Mouse (Mus musculus) E14TG2a.4 (cell line): ENCODE data around the gene Tmprss13.

ENCODE experiments used
- CTCF ChIP-seq: conservative IDR thresholded peaks from 2 replicates; pipeline ENCODE4 v1.5.1; 2014; ENCODE audit warnings: low read length
- NANOG ChIP-seq: IDR thresholded peaks from 2 replicates; pipeline ENCODE4 v1.6.1; 2014; ENCODE audit warnings: borderline replicate concordance, low read length, mixed read lengths
- POU5F1 ChIP-seq: IDR thresholded peaks from 2 replicates; pipeline ENCODE4 v1.6.1; 2014; ENCODE audit warnings: low read length, borderline replicate concordance

- TF ChIP-seq CTCF (peak; percentile 40), NANOG (no peak), POU5F1 (no peak)
Observed at GRCm38 (mm10) chr9:45345516-45345915, 26.6 kb downstream of the Tmprss13 start.
